Mouse (Mus musculus) heart, postnatal 14 days (tissue): Measurements from ENCODE around the gene Kyat3. TPM values are rescaled to one million over a fixed set of nuclear protein-coding genes. Genes with fewer than 3 reads are reported as not detected.
"Not testable (repeated sequence)": the region's sequence is repeated elsewhere in the genome, so short reads cannot be mapped to it uniquely, and the experiment has no call there.

Experiments used
- DNase-seq, 2 experiments: peaks; one replicate each; pipeline ENCODE4 v3.0.0; 2021 to 2022
- intact Hi-C: fragments of 180-260 bp; cut with DNase I; formaldehyde crosslinking; loops from one replicate; pipeline ENCODE4 v1.15.1; 2025
- long read RNA-seq, 2 experiments: library from polyadenylated mRNA; stranded (forward); transcript quantifications; one replicate each; pipeline ENCODE4 v2.0.0; 2021
- total RNA-seq, 2 experiments: library from RNA; stranded (reverse); gene quantifications; 2 replicates each; pipeline ENCODE4 v1.2.3; 2021

The Kyat3 gene
- total RNA-seq, result 1 to 10 TPM; 5.4 to 8.2 TPM
- long read RNA-seq, experiment 1, full-length matches to known transcripts, result 10 of 13 reads
- long read RNA-seq, experiment 1, partial matches to known transcripts, result 2 of 13 reads
- long read RNA-seq, experiment 1, other reads (novel, unspliced or antisense), result 1 of 13 reads
- long read RNA-seq, experiment 2, transcript Kyat3-202 (14 exons, 1,888 nt), result major isoform, 8 of 8 reads
- long read RNA-seq, experiment 2, partial matches to known transcripts, result 0 of 8 reads
- long read RNA-seq, experiment 2, other reads (novel, unspliced or antisense), result 0 of 8 reads

DNA sequence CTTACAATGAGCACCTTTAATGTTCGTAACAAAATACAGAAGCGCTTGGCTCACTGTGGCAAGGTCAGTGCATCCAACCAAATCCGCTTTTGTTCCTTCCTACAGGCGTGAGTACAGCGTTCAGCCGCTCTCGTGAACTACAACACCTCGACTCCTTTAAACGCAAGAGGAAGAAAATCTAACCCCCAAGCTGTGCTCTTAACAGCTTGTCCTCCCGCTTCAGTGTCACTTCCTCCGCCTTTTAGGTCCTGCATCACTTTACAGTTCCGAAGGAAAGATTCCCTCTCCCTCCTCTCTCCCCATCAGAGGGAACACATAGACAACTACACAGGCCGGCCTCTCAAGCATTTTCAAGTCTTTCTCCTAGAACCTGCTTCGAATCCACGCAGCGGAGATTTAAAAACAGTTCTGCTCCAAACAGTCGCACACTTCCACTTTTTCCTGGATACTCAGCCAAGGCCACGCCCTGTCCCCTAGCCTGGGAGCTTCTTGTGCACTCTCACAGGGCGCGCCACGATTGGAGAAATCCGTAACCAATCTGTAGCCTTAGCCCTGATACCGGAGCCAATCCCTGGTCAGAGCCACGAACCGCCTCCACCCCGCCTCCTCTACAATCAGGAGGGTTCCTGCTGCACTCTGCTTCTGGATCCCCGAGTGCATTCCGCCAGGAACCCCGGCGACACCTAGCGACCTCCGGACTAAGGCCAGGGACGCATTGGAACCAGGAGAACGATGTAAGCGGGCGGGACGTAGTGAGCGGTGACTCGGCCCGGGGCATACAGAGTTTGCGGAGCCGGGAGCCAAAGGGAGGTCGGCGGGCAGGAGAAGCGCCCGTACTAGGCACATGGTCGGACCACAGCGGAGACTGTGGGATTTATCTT, at the start of gene Kyat3:
Gene Kyat3, plus strand, starts transcription at position 610 of the 881 bp plus-strand sequence.
- intact Hi-C loops, result no loop called here
- DNase-seq, result peak; percentile 91 to 92

DNA sequence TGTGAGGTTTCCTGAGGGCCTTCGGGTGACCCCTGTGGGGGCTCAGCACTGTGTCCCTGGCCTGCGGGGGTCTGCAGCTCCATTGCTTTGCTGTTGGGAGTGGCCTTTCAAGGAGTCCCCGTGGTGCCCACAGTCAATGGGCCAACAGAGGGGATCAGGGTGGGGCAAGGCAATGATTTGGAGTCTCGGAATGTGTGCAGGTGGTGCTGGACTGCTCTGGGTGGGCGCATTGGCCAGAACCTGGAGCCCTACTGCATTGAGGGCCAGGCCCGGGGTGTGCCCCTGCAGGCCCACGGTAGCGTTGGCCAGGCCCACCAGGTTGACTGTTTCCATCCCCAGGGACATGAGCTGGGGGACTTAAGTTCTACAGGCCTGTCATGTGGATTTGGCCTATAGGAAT, 36.1 kb upstream of the Kyat3 start:
- no peak for DNase-seq

DNA sequence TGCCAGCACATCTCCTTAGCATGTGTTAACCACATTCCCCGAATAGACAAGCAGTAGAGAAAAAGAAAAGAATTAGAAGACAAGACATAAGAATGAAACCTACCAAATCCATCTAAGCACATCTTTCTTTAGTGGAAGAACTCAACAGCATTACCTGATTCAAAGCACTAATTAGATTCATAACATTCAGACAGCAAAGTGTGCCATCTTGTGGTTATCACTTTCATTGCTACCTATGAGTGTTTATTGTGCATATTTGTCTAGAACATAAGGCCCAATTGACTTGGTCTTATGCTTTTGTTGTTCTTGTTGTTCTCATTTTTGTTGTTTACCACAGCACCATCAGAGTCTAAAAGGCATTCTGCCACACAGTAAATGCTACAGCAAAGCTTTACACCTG, 26.2 kb upstream of the Kyat3 start:
- no peak for DNase-seq
- intact Hi-C loops, result no loop called here

More for the DNA sequence above, 36.1 kb upstream of the Kyat3 start:
- intact Hi-C loops, result no loop called here

DNA sequence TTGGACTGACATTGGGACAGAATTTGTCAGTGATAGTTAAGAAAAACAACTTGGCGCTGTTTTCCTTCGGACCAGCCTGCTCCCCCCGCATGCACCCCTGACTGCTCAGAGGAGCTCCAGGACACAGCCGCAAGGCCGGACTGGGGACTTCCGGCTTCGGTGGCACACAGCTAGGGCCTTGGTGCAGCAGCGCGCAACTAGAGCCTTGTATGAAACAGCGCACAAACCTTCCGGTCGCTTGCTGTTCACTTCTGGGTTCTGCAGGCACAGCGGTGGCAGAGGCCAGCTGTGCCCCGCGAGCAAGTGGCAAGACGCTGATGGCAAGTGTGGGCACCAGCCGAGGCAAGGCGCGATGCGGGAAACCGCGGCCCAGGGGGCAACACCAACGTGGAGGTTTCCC, 12.9 kb upstream of the Kyat3 start:
- intact Hi-C loops, result no loop called here
- DNase-seq, result no peak

DNA sequence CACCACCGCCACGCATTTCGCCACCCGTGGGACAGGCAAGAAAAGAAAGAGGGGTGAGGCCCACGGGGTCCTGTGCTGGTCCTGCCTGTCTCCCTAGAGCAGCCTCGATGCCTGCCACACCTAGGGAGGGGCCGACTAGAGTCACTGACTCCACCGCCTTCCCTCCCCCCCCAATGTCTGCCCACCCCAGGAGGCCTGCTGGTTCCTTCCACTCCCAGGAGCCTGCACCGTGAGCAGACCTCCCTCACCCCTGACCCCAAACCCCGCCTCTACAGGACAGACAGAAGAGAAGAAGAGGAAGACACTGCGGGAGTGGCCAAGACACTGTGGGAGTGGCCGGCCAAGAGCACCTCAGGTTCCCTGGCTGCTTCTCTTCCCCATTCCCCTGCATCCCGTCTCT, 12.5 kb upstream of the Kyat3 start:
- intact Hi-C loops, result no loop called here
- DNase-seq, result no peak

DNA sequence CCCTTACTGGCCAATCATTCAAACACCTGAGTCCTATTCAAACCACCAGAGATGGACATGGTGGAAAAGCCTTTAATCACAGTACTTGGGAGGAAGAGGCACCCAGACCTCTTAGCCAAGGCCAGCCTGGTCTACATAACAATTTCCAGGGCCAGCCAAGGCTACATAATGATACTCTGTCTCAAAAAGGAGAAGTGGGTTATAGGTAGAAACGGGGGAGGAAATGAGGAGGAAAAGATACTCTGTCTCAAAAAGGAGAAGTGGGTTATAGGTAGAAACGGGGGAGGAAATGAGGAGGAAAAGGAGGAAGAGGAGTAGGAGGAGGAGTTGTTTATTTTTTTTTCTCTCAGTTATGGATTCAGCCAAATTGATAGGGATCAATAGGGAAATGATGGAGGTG, 4.3 kb upstream of the Kyat3 start:
- intact Hi-C loops, result no loop called here
- DNase-seq, result no peak

DNA sequence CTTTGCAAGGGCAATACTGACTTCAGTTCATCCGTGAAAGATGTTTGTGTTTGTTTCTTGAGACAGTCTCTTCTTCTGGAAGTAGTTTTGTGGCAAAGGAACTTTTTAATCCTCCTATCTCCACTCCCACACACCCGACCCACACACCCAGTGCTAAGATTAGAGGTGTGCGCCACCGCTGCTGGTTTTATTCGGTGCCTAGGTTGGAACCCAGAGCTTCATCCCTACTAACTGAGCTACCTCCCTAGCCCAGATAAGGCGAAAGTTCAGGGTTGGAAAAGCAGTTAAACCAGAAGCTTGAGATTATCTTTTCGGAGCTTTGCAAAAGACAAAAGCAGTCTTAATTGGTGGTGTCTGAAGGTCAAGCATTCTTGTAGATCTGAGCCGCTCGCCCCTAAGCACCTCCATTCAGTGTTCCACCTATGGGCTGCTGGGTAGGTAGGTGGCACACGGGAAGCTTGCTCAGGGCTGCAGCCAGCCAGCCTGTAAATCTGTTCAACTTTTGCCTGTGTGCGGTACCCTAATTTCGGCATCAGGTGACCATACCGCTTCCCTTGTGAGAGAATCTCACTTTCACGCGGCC, 647 bp downstream of the Kyat3 start:
- intact Hi-C loops, result no loop called here
- DNase-seq, result no peak

DNA sequence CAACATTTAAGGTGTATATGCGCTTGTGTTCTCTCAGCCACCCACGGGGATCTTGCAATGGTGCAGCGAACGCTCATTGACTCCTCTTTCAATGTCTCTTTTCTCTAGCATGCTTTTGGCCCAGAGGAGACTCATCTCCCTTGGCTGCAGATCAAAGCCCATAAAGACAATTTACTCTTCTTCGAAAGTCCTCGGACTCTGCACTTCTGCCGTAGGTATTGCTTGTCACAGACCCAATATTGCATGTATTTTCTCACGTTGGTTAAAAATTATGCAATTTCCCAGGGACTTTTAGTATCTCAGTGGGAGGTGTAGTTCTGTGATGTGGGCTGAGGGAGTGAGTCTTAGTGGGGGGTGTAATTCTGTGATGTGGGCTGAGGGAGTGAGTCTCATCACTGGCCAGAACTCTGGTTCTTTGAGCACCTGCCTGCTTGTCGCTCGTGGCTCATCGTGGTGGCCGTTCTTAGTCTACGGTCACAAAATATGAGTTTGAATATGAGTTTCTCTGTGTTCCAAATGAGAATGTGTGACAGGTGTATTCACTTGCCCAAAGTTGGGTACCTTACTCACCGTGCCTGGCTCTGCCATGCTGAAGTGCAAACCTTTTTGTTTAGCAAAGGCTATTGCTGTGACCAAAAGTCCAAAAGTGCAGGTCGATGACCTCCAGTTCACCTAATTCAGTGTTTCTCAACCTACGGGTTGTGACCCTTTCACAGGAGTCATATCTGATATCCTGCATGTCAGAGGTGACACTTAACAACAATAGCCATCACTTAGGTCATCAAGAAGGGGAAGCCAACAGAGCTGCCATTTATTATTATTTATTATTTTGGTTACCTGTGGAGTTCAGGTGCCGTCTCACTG, 6.0 kb downstream of the Kyat3 start:
- intact Hi-C loops, result no loop called here
- no peak for DNase-seq

DNA sequence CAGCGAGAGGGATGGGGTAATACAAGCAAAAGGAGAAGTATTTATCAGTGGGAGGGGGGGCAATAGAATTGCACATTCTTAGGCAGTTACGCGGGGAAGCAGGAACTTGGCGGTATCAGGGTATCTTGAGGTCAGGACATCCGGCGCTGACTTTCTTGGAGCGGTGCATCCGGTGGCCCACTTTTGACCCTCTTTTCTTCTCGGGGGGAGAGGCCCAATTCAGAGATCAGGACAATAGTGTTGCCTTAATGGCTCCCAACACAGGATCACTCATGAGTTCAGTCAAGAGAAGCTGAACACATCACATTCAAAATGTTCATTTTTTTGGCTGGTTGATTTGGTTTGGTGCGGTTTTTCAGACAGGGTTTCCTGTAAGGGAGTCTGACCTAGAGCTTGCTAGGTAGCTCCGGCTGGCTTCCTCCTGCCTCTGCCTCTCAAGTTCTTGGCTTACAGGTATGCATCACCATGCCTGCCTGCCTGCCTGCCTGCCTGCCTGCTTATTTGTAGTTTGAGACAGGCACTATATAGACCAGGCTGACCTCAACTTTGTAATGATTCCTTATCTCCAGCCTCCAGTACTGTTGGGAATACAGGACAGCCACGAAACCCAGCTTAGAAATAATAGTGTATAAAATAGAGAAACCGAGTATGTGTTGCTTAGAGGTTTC, 7.5 kb downstream of the Kyat3 start:
- intact Hi-C loops, result loop anchor here (1.0 to 2.0 kb wide), 2 partner anchors 69 to 216 kb away; partner anchors contain the start of gene Gbp5
- not testable (repeated sequence) for DNase-seq

DNA sequence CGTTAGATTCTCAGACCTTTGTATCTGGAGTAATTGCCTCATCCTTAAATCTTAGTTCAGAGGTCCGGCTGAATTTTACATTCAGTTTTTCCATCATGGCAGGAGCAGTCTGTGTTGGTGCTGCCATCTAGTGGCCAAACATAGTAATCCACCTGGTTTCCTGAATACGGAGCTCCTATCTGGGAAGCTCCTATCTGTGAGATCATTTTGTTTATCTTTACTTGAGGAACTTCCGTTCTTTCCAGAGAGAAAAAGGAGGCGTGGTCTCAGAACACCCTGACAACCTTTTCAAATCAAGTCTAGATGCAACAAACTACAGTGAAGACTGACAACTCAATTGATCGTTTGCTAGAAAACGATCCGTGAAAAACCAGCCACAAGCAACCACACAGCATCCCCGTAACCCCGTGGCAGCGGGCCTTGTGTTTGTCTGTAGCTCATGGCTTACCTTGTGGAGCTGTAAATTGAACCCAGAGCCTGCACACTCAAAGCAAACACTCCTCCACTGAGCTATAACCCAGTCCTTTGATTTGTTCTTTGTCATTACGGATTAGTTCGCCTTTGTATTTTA, 8.1 kb downstream of the Kyat3 start:
- peak; percentile 72 to 85 for DNase-seq
- intact Hi-C loops, result loop anchor here (1.0 to 2.0 kb wide), 2 partner anchors 70 to 216 kb away; partner anchors contain the start of gene Gbp5

DNA sequence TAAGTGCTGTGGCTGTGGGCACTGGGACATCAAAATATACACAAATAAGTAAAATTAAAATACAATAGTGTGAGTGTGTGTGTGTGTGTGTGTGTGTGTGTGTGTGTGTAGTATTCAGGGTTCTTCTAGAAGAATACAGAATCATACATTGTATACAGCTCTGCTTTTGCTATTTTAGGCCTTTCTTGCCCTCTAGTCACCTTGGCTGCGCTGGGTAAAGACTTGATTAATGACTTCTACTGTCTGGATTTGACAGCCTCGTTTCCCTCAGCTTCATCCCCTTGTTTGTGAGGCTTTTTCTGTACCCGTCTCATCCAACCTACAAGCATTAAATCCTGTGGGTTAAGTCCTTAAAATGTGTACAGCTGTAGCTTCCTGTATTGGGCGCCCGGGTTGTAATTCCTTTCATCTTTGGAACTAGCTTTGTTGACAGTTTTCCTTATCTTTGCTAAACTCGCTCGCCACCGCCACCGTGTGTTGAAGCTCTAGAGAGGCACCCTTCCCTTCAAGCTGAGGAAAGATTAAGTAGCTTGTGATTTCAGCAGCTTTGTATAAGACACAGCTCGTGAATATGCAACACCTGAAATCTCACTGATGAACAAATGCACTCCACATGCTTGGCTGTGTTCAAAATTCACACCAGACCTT, 9.6 kb downstream of the Kyat3 start:
- intact Hi-C loops, result no loop called here
- DNase-seq, result peak; percentile 63 to 73

DNA sequence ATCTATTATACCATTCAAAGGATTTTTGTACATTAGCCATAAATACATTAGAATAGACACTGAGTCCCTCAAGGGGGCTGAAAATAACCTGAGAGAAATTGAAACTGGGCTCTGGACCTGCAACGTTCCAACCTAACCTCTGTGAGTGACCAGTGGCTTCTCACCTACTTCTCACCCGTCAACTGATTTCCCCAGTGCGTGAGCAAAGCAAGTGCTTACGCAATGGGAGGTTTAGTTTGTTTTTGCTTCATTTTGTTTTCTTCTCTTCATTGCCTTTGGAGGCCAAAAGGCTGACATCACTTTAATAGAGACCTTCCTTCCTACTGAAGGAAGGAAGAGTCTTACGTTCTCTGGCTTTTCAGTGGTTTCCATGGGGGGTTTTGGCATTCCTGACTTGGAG, 10.5 kb downstream of the Kyat3 start:
- intact Hi-C loops, result no loop called here
- no peak for DNase-seq

DNA sequence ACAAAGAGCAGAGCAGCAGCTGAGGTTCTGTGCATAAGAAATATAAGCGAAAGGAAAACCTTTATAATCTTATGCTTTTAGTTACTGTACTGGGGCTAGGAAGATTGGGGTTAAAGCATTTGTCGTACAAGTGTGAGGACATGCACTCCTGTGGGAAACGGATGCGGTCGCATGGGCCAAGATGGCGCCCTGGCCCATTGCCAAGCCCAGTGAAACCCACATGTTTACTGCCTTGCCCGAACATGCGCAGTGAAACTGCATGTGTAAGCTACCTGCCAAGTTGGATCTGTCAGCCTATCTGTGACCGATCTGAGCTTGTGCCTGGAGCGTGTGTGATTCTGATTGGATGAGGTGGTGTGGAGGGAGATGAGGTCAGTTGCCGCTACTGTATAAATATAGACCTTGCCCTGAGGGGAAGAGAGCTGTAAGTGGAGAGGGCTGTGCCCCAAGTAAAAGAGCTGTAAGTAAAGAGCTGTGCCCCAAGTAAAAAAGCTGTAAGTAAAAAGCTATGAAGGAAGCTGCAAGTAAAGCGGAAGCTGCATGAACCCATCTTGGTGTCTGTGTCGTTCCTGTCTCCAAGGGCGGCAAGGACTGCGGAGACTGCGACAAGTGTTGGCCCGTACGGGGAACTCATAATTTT, 11.7 kb downstream of the Kyat3 start:
- intact Hi-C loops, result not testable (repeated sequence)

DNA sequence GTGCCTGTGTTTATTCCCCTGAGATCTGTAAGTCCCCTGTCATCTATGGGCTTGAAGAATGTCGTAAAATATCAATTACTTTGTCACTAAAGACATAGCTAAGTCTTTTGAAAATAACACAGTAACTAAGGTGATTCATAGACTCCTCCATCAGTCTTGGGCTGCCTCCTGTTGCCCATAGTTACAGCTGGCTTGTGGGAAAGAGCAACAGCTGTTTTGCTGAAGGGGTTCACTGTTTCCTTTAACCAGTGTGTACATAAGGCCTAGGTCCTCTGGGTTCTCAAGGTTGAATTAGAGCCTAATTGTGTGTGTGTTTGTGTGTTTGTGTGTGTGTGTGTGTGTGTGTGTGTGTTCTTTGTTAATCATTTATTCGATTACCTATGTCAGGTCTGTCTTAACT, 24.6 kb downstream of the Kyat3 start:
- intact Hi-C loops, result no loop called here
- DNase-seq, result no peak

More for the DNA sequence above, 11.7 kb downstream of the Kyat3 start:
- DNase-seq, result not testable (repeated sequence)

DNA sequence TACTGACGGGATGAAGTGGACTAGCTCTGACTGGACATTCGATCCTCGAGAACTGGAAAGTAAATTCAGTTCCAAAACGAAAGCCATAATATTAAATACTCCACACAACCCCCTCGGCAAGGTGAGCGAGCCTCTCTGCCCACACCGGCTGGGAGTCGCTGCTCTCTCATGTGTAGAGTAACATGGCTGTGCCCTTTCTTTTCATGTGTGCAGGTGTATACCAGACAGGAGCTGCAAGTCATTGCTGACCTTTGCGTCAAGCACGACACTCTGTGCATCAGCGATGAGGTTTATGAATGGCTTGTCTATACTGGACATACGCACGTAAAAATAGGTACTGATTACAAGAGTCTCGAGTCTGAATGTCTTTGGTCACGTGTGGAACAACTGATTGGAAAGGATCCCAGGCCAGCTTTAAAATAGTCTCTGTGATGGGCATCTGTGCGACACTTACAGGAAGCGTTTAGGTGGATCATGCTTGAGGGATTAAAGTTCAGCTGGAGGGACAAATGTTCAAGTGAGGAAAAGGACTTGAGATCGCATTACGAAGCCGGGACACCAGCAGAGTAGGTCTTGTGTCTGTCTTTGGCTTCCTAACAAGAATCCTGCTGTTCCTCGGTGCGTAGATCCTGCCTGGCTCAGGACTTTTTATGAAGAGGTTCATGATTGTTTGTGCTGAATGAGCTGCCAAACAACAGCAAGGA, 25.3 kb downstream of the Kyat3 start:
- DNase-seq, result no peak
- intact Hi-C loops, result no loop called here

DNA sequence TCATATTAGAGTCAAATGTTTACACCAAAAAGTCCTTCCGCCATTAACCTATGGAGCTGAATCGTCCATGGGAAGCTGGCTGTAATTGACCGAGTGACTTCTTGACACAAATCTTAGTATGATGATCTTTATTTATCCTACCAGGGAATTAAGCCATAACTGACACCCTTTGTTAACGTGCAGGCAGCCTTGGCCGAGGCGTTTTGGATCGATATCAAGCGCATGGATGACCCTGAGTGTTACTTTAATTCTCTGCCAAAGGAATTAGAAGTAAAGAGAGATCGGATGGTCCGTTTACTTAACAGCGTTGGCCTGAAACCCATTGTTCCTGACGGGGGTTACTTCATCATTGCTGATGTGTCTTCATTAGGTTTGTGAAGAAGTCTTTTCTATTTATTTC, 33.4 kb downstream of the Kyat3 start:
- intact Hi-C loops, result no loop called here
- DNase-seq, result no peak

DNA sequence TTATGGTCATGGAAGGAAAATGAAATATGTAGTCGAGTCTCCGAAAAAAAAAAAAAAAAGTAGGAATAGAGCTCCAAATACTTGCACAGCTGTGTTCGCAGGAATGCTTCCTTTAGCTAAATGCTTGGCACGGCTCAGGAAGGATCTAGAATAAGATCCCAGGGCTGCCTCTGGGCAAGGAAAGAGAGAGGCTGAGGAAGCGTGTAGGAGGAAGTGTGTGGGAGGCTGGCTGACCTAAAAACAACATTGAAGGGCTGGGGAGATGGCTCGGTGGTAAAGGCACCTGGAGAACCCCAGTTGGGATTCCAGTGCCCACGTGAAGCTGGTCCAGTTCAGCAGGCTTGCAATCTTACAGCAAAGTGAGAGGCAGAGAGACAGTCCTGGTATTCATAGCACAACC, 40.0 kb downstream of the Kyat3 start:
- DNase-seq, result no peak
- intact Hi-C loops, result no loop called here
